8 mouse cellular contexts compared by ENCODE assay signal in genomic region chr13:94788771-94789649, GRCm38 (mm10). TPM values are rescaled to one million over a fixed set of nuclear protein-coding genes. Genes with fewer than 3 reads are reported as not detected.
DNase-seq lines count a peak whose midpoint lies in the region; ATAC-seq and TF ChIP-seq lines count a peak whose summit lies in the region.

TSS of gene Tbca (plus strand) at chr13:94788910.

- H3K27me3 ChIP-seq in CH12.LX (replicated peaks) = no peaks in the 10 kb centered on the region
- H3K27me3 ChIP-seq in forebrain, embryonic 12.5 days = peaks cover 15% of the 10 kb centered on the region
- no peaks in the 10 kb centered on the region for H3K27me3 ChIP-seq in heart, postnatal 0 days (ENCODE audit: control insufficient read depth, insufficient read depth, low read length)
- no peaks in the 10 kb centered on the region for H3K27me3 ChIP-seq in liver, embryonic 16.5 days (ENCODE audit: control insufficient read depth, insufficient read depth, low read depth, low read length)
- peaks cover 20% of the 10 kb centered on the region for H3K27me3 ChIP-seq in neural tube, embryonic 13.5 days
- H3K27me3 ChIP-seq in testis, adult 2 months (ENCODE audit: control insufficient read depth, insufficient read depth, low read length) = no peaks in the 10 kb centered on the region

- peak within 1 kb of the TSS; percentile 60 to 98 (median 98) for H3K4me3 ChIP-seq in CH12.LX (replicated peaks in 1 of 3; ENCODE audit: low read depth in 2 of 3, low read length in 2 of 3, poor library complexity in 1 of 3)
- H3K4me3 ChIP-seq in forebrain, embryonic 12.5 days (replicated peaks) = peak within 1 kb of the TSS; percentile 99
- H3K4me3 ChIP-seq in heart, postnatal 0 days (ENCODE audit: low read depth, low read length) = peak within 1 kb of the TSS; percentile 96
- peak within 1 kb of the TSS; percentile 86 for H3K4me3 ChIP-seq in liver, embryonic 16.5 days (ENCODE audit: low read depth, low read length)
- peak within 1 kb of the TSS; percentile 81 for H3K4me3 ChIP-seq in neural tube, embryonic 13.5 days
- H3K4me3 ChIP-seq in testis, adult 2 months (ENCODE audit: control insufficient read depth, low read depth, low read length) = peak within 1 kb of the TSS; percentile 93

- in situ Hi-C loops in CH12.LX (cut with MboI; ENCODE audit: low pct_ligation_motif_present, low pct_unique_long_range_greater_than_20kb, low sequenced_read_pairs) = no loop called here

- peak; percentile 95 for ATAC-seq in forebrain, embryonic 12.5 days (ENCODE audit: low FRiP score)
- peak; percentile 96 for ATAC-seq in heart, postnatal 0 days (ENCODE audit: insufficient read depth, low read depth)
- peak; percentile 92 for ATAC-seq in liver, embryonic 16.5 days (ENCODE audit: low read depth)
- ATAC-seq in neural tube, embryonic 13.5 days (ENCODE audit: low read depth) = peak; percentile 98

- peaks cover 13% of the 10 kb centered on the region for H3K79me2 ChIP-seq in CH12.LX (replicated peaks; ENCODE audit: control insufficient read depth, extremely low read depth, insufficient read depth, poor library complexity, severe bottlenecking)

- TF ChIP-seq CTCF in CH12.LX (conservative IDR thresholded peaks at IDR 0.05 in 1 of 2, IDR thresholded peaks at IDR 0.05 in 1 of 2; ENCODE audit: low read depth in 2 of 2, low read length in 2 of 2) = no peak
- TF ChIP-seq CTCF in heart, postnatal 0 days (IDR thresholded peaks at IDR 0.05; ENCODE audit: low read depth) = no peak
- TF ChIP-seq CTCF in testis, adult 2 months (IDR thresholded peaks at IDR 0.05; ENCODE audit: control insufficient read depth, insufficient read depth, insufficient replicate concordance, low read depth, low read length) = no peak

- H3K36me3 ChIP-seq in CH12.LX (replicated peaks in 1 of 2; ENCODE audit: control insufficient read depth in 1 of 2, insufficient read depth in 1 of 2, low read length in 1 of 2) = peaks cover 0 to 2% of the 10 kb centered on the region in 2 experiments
- no peaks in the 10 kb centered on the region for H3K36me3 ChIP-seq in forebrain, embryonic 12.5 days (replicated peaks)
- H3K36me3 ChIP-seq in heart, postnatal 0 days (replicated peaks; ENCODE audit: control insufficient read depth, insufficient read depth, low read length) = no peaks in the 10 kb centered on the region
- H3K36me3 ChIP-seq in liver, embryonic 16.5 days (ENCODE audit: control insufficient read depth, insufficient read depth) = no peaks in the 10 kb centered on the region
- no peaks in the 10 kb centered on the region for H3K36me3 ChIP-seq in neural tube, embryonic 13.5 days
- H3K36me3 ChIP-seq in testis, adult 2 months (ENCODE audit: control insufficient read depth, insufficient read depth, low read length) = no peaks in the 10 kb centered on the region

- TF ChIP-seq EP300 in CH12.LX (IDR thresholded peaks at IDR 0.05; ENCODE audit: low read length) = no peak
- no peak for TF ChIP-seq EP300 in heart, postnatal 0 days (IDR thresholded peaks at IDR 0.05; ENCODE audit: low read depth)

- peaks cover 3 to 26% of the 10 kb centered on the region in 2 experiments for H3K4me1 ChIP-seq in CH12.LX (ENCODE audit: control insufficient read depth in 1 of 2, insufficient read depth in 2 of 2)
- peaks cover 9% of the 10 kb centered on the region for H3K4me1 ChIP-seq in forebrain, embryonic 12.5 days
- H3K4me1 ChIP-seq in heart, postnatal 0 days (ENCODE audit: control insufficient read depth, insufficient read depth) = peaks cover 9% of the 10 kb centered on the region; the same call in 1 of the 2 replicates
- peaks cover 11% of the 10 kb centered on the region for H3K4me1 ChIP-seq in liver, embryonic 16.5 days (ENCODE audit: control insufficient read depth, low read depth, low read length)
- H3K4me1 ChIP-seq in neural tube, embryonic 13.5 days (replicated peaks) = peaks cover 14% of the 10 kb centered on the region
- H3K4me1 ChIP-seq in testis, adult 2 months (ENCODE audit: control insufficient read depth, insufficient read depth, low read length) = peaks cover 2% of the 10 kb centered on the region

- peak; percentile 81 for DNase-seq in CH12.LX (ENCODE audit: extremely low read depth)
- DNase-seq in c-Kit-positive CD71-positive TER-119-negative erythroid progenitor cells, embryonic 14.5 days (ENCODE audit: low read depth) = peak; percentile 78
- peak; percentile 88 for DNase-seq in heart, postnatal 0 days (ENCODE audit: low spot score)
- DNase-seq in kidney, postnatal 4 days = peak; percentile 93 to 95

- WGBS in forebrain, embryonic 12.5 days = 1% methylated on average over 81 of the region's 81 CpGs
- under 1% methylated on average over 80 of the region's 81 CpGs for WGBS in heart, postnatal 0 days
- WGBS in liver, embryonic 16.5 days (ENCODE audit: insufficient replicate concordance) = 0% methylated on average over 74 of the region's 81 CpGs
- WGBS in neural tube, embryonic 13.5 days = under 1% methylated on average over 74 of the region's 81 CpGs

- peak; percentile 90 for TF ChIP-seq POLR2A in CH12.LX (IDR thresholded peaks at IDR 0.05; ENCODE audit: low read depth, low read length)
- peak; percentile 92 for TF ChIP-seq POLR2A in testis, adult 2 months (IDR thresholded peaks at IDR 0.05; ENCODE audit: control insufficient read depth, low read depth, low read length)

- no peaks in the 10 kb centered on the region for H3K9me3 ChIP-seq in CH12.LX (replicated peaks; ENCODE audit: low read length)
- no peaks in the 10 kb centered on the region for H3K9me3 ChIP-seq in forebrain, embryonic 12.5 days
- no peaks in the 10 kb centered on the region for H3K9me3 ChIP-seq in heart, postnatal 0 days (replicated peaks; ENCODE audit: control insufficient read depth, low read length)
- no peaks in the 10 kb centered on the region for H3K9me3 ChIP-seq in liver, embryonic 16.5 days (replicated peaks; ENCODE audit: control insufficient read depth, low read length)
- H3K9me3 ChIP-seq in neural tube, embryonic 13.5 days = no peaks in the 10 kb centered on the region

- dilution Hi-C loops in CH12.LX (cut with MboI; ENCODE audit: extremely low pct_ligation_motif_present, extremely low pct_unique_long_range_greater_than_20kb, low sequenced_read_pairs) = no loop called here

- peak within 1 kb of the TSS; percentile 95 for H3K4me2 ChIP-seq in CH12.LX (ENCODE audit: insufficient read depth, low read depth, poor library complexity, severe bottlenecking)
- H3K4me2 ChIP-seq in forebrain, embryonic 12.5 days = peak within 1 kb of the TSS; percentile 91
- peak within 1 kb of the TSS; percentile 92 for H3K4me2 ChIP-seq in heart, postnatal 0 days (ENCODE audit: low read depth, low read length)
- H3K4me2 ChIP-seq in liver, embryonic 16.5 days (ENCODE audit: low read depth, low read length) = peak within 1 kb of the TSS; percentile 83
- peak within 1 kb of the TSS; percentile 91 for H3K4me2 ChIP-seq in neural tube, embryonic 13.5 days

- H3K27ac ChIP-seq in CH12.LX (ENCODE audit: insufficient read depth, low read depth) = 0 out of 2 replicates have a peak within 1 kb of the TSS, but pooled peaks have one; percentile 18
- H3K27ac ChIP-seq in forebrain, embryonic 12.5 days = peak within 1 kb of the TSS; percentile 88
- peak within 1 kb of the TSS; percentile 93 for H3K27ac ChIP-seq in heart, postnatal 0 days (ENCODE audit: low read depth)
- peak within 1 kb of the TSS; percentile 96 for H3K27ac ChIP-seq in liver, embryonic 16.5 days (ENCODE audit: low read length)
- H3K27ac ChIP-seq in neural tube, embryonic 13.5 days (replicated peaks) = peak within 1 kb of the TSS; percentile 89
- H3K27ac ChIP-seq in testis, adult 2 months (ENCODE audit: control insufficient read depth, insufficient read depth, low read depth, low read length) = peak within 1 kb of the TSS; percentile 62

- peak within 1 kb of the TSS; percentile 79 for H3K9ac ChIP-seq in CH12.LX (ENCODE audit: insufficient read depth, low read depth)
- H3K9ac ChIP-seq in forebrain, embryonic 12.5 days = peak within 1 kb of the TSS; percentile 97
- peak within 1 kb of the TSS; percentile 93 for H3K9ac ChIP-seq in heart, postnatal 0 days (replicated peaks; ENCODE audit: low read depth, low read length)
- H3K9ac ChIP-seq in liver, embryonic 16.5 days (ENCODE audit: low read depth, low read length) = peak within 1 kb of the TSS; percentile 88
- H3K9ac ChIP-seq in neural tube, embryonic 13.5 days = peak within 1 kb of the TSS; percentile 97

- TF ChIP-seq RAD21 in CH12.LX (IDR thresholded peaks at IDR 0.05; ENCODE audit: low read depth, low read length) = no peak

TF ChIP-seq in CH12.LX, 34 proteins besides CTCF, POLR2A, EP300 and RAD21 (continues in another document):
- TF ChIP-seq MXI1 (IDR thresholded peaks at IDR 0.05; ENCODE audit: low read depth, low read length) (peak; percentile 51; the same call in 1 of the 2 replicates), KAT2A (IDR thresholded peaks at IDR 0.05; ENCODE audit: insufficient replicate concordance, low read length) (0 out of 2 replicates have a peak, but pooled peaks have one; percentile 24), ZKSCAN1 (IDR thresholded peaks at IDR 0.05; ENCODE audit: borderline replicate concordance, low read depth, low read length) (no peak), MAX (IDR thresholded peaks at IDR 0.05; ENCODE audit: low read length) (peak; percentile 10; the same call in 1 of the 2 replicates), HCFC1 (IDR thresholded peaks at IDR 0.05; ENCODE audit: low read depth, low read length) (peak; percentile 44), JUN (IDR thresholded peaks at IDR 0.05; ENCODE audit: insufficient read depth, low read depth, low read length) (no peak), NRF1 (IDR thresholded peaks at IDR 0.05; ENCODE audit: low read depth, low read length) (peak; percentile 95), USF1 (IDR thresholded peaks at IDR 0.05; ENCODE audit: low read depth, low read length) (no peak), BHLHE40 (IDR thresholded peaks at IDR 0.05; ENCODE audit: low read depth, low read length) (peak; percentile 34), ZMIZ1 (IDR thresholded peaks at IDR 0.05; ENCODE audit: low read depth, low read length) (peak; percentile 60; the same call in 1 of the 2 replicates), TCF12 (IDR thresholded peaks at IDR 0.05; ENCODE audit: low read depth, low read length) (peak; percentile 68; the same call in 1 of the 2 replicates), NELFE (IDR thresholded peaks at IDR 0.05; ENCODE audit: low read depth, low read length) (peak; percentile 88)

RNA-seq across cellular contexts. Expression of gene Tbca, which starts in this region (rescaled TPM):
- 141 and 184 TPM in 2 replicates for total RNA-seq in CH12.LX (2012; rRNA removed)
- 552 and 646 TPM in 2 replicates for total RNA-seq in CH12.LX (2014; rRNA removed)
- 196 and 239 TPM in 2 replicates for polyA plus RNA-seq in CH12.LX (2012; ENCODE audit: insufficient read length, low read depth)
- polyA plus RNA-seq in forebrain, embryonic 12.5 days (2016; fragmentation: Nextera tagmentation; extraction: Ambion mirVana) = 249 and 258 TPM in 2 replicates
- 42.9 and 110 TPM in 2 replicates for total RNA-seq in heart, postnatal 0 days (2014; rRNA removed; ENCODE audit: low replicate concordance)
- polyA plus RNA-seq in heart, postnatal 0 days (2015; fragmentation: Nextera tagmentation; extraction: Ambion mirVana) = 221 and 238 TPM in 2 replicates
- polyA plus RNA-seq in liver, embryonic 16.5 days (2015; fragmentation: Nextera tagmentation; extraction: Ambion mirVana) = 82.7 and 94.2 TPM in 2 replicates
- 307 and 324 TPM in 2 replicates for polyA plus RNA-seq in neural tube, embryonic 13.5 days (2015; fragmentation: Nextera tagmentation; extraction: Ambion mirVana)
- polyA plus RNA-seq in testis, adult 2 months (2012; rRNA removed) = 42.9 and 54.3 TPM in 2 replicates

Comparison
In these comparisons a context has a peak if more than half of its experiments do, and no peak if none do; other contexts are left out.
1. Peak in every context shown above with its lines: DNase-seq, ATAC-seq, H3K4me3 ChIP-seq and H3K27ac ChIP-seq.
2. H3K27ac ChIP-seq: peak in every context shown above with its lines; median percentile 96 in liver, embryonic 16.5 days; 93 in heart, postnatal 0 days; 89 in neural tube, embryonic 13.5 days; 88 in forebrain, embryonic 12.5 days; 62 in testis, adult 2 months; 18 in CH12.LX.